Mouse (Mus musculus): Measurements from ENCODE around the gene Shf. TPM values are rescaled to one million over a fixed set of nuclear protein-coding genes. Genes with fewer than 3 reads are reported as not detected.
A peak's percentile ranks its signal among the peaks of the same experiment; 100 is the strongest.

Shf gene
- polyA plus RNA-seq, 1 experiment from 2014 or later: 5.4 TPM

DNA sequence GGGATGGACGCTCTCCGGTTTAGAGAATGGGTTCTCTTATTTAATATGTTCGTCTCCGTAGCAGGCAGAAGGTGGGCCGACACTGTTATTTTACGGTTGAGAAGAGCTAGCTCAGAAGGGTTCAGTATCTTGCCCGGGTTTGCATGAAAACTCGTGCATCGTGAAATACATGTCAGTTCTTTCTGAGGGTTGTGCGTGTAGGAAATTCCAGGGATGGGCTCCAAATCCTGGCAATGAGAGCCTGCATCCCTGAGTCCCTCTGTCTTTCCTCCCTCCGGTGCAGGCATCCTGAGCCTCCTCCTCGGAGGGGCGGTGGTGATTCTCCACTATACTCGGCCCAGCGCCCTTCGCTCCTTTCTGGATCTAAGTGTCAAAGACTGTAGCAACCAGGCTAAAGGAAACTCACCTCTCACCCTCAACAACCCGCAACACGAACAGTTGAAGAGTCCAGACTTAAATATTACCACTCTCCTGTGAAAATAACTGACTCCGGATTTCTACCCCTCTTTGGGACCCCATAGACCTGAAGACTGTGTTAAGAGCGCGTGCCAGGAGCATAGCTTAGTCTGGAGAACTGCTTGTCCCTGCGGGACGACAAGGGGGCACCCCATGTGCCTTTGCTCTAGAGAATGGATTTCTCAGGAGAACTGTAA, 66.9 kb downstream of the Shf start:
- WGBS: 9% methylated on average over 23 of the region's 23 CpGs
- no peak for DNase-seq (ENCODE audit: low spot score)
- peaks cover 40% of the 10 kb centered on the region for H3K4me1 ChIP-seq

GRCm38 (mm10) chr2:122301081-122301920, 67.7 kb downstream of the Shf start:
- H3K4me1 ChIP-seq: peaks cover 45% of the 10 kb centered on the region
- 0 out of 2 replicates have a peak overlapping the region, but pooled peaks have one; percentile 38 for H3K27ac ChIP-seq
- H3K4me3 ChIP-seq: peak overlapping the region; percentile 57
- no peaks in the 10 kb centered on the region for H3K9me3 ChIP-seq
- no peaks in the 10 kb centered on the region for H3K36me3 ChIP-seq
- DNase-seq (ENCODE audit: low spot score): no peak
- WGBS: 2% methylated on average over 48 of the region's 48 CpGs
- H3K27me3 ChIP-seq (ENCODE audit: insufficient read depth, poor library complexity, severe bottlenecking): peaks cover 100% of the 10 kb centered on the region

More for the DNA sequence above, 66.9 kb downstream of the Shf start:
- no peaks in the 10 kb centered on the region for H3K9me3 ChIP-seq
- H3K4me3 ChIP-seq: peak overlapping the region; percentile 57
- no peaks in the 10 kb centered on the region for H3K36me3 ChIP-seq
- H3K27me3 ChIP-seq (ENCODE audit: insufficient read depth, poor library complexity, severe bottlenecking): peaks cover 100% of the 10 kb centered on the region
- H3K27ac ChIP-seq: no peak overlapping the region

DNA sequence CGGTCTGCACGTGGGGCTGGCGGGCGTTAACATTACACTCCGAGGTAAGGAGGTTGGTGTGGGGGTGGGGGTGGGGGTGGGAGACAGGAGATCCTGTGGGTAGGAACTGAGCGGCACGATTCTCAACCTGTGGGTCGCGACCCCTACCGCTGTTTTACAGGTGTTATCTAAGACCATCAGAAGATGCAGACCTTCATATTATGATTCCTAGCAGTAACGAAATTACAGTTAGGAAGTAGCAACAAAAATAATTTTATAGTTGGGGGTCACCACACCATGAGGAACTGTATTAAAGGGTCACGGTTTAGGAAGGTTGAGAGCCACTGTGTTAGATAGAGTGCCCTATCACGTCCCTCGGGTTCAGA, 68.3 kb downstream of the Shf start:
- H3K27me3 ChIP-seq (ENCODE audit: insufficient read depth, poor library complexity, severe bottlenecking): peaks cover 100% of the 10 kb centered on the region
- H3K9me3 ChIP-seq: no peaks in the 10 kb centered on the region
- H3K27ac ChIP-seq: no peak overlapping the region
- DNase-seq (ENCODE audit: low spot score): no peak
- 7% methylated on average over 14 of the region's 14 CpGs for WGBS
- no peaks in the 10 kb centered on the region for H3K36me3 ChIP-seq
- H3K4me3 ChIP-seq: peak overlapping the region; percentile 57; the same call in 1 of the 2 replicates
- H3K4me1 ChIP-seq: peaks cover 45% of the 10 kb centered on the region

DNA sequence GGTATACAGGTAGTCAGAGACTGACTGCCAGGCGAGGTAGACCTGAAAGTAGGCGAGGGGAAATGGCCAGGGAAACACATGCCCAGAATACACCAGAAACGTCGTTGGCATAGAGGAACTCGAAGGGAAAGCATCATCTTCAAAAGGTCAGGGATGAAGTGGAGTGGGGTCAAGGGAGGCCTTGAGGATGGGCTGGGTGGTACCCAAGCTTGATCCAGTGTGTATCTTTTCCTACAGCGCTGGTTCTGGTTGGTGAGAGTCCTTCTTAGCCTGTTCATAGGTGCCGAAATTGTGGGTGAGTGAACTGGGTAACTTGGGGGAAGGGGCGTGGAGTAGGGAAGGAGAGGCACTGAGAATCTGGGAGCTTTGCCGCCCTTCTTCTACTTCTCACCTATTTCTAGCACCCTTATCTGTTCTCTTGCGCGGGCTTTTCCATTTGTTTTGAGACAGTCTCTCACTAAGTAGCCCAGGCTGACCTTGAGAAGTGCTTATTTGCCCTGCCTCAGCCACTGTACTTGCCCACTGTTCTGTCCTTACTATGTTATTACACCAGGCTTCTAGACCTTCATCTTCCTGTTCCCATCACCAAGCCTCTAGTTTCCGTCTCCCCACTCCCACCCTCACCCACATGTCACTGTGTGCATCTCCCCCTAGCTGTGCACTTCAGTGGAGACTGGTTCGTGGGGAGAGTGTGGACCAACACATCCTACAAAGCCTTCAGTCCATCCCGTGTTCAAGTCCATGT, 68.9 kb downstream of the Shf start:
- Histone ChIP-seq H3K27me3 (ENCODE audit: insufficient read depth, poor library complexity, severe bottlenecking) (peaks cover 100% of the 10 kb centered on the region), H3K27ac (no peak overlapping the region), H3K9me3 (no peaks in the 10 kb centered on the region), H3K4me3 (0 out of 2 replicates have a peak overlapping the region, but pooled peaks have one; percentile 5), H3K4me1 (peaks cover 45% of the 10 kb centered on the region), H3K36me3 (no peaks in the 10 kb centered on the region)
- 7% methylated on average over 14 of the region's 14 CpGs for WGBS
- no peak for DNase-seq (ENCODE audit: low spot score)

Other genes with a start within 250 kb of the Shf start
- 143 and 154 TPM in 2 replicates for gene B2m, start 221.5 kb downstream of the Shf start, polyA plus RNA-seq (2016; fragmentation: Nextera tagmentation; extraction: Ambion mirVana)
- 0.11 TPM in 1 of 2 replicates, not detected in the other for gene Trim69, start 208.5 kb downstream of the Shf start, polyA plus RNA-seq (2016; fragmentation: Nextera tagmentation; extraction: Ambion mirVana)
- gene Patl2, start 183.0 kb downstream of the Shf start, polyA plus RNA-seq (2016; fragmentation: Nextera tagmentation; extraction: Ambion mirVana): 0.05 TPM in 1 of 2 replicates, not detected in the other
- not detected in 2 replicates for gene Terb2, start 182.9 kb downstream of the Shf start, polyA plus RNA-seq (2016; fragmentation: Nextera tagmentation; extraction: Ambion mirVana)
- 40.8 and 41.3 TPM in 2 replicates for gene Sord, start 134.4 kb downstream of the Shf start, polyA plus RNA-seq (2016; fragmentation: Nextera tagmentation; extraction: Ambion mirVana)
- gene Duox2, start 70.7 kb downstream of the Shf start, polyA plus RNA-seq (2016; fragmentation: Nextera tagmentation; extraction: Ambion mirVana): not detected in 2 replicates
- 0.26 TPM in 1 of 2 replicates, not detected in the other for gene Duoxa2, start 70.3 kb downstream of the Shf start, polyA plus RNA-seq (2016; fragmentation: Nextera tagmentation; extraction: Ambion mirVana)
- gene Duoxa1, start 55.4 kb downstream of the Shf start, polyA plus RNA-seq (2016; fragmentation: Nextera tagmentation; extraction: Ambion mirVana): not detected in 2 replicates
- gene Duox1, start 53.5 kb downstream of the Shf start, polyA plus RNA-seq (2016; fragmentation: Nextera tagmentation; extraction: Ambion mirVana): 0.02 TPM in 1 of 2 replicates, not detected in the other
- 0.10 and 0.26 TPM in 2 replicates for gene Slc28a2, start 57.3 kb upstream of the Shf start, polyA plus RNA-seq (2016; fragmentation: Nextera tagmentation; extraction: Ambion mirVana)
- not detected in 2 replicates for gene Gm14085, start 115.8 kb upstream of the Shf start, polyA plus RNA-seq (2016; fragmentation: Nextera tagmentation; extraction: Ambion mirVana)
- gene Gatm, start 242.1 kb upstream of the Shf start, polyA plus RNA-seq (2016; fragmentation: Nextera tagmentation; extraction: Ambion mirVana): 19.3 and 30.1 TPM in 2 replicates

Measured in heart, embryonic 10.5 days (tissue).